7 mouse cellular contexts compared by ENCODE assay signal in genomic region chr19:8798264-8798946, GRCm38 (mm10). TPM values are rescaled to one million over a fixed set of nuclear protein-coding genes. Genes with fewer than 3 reads are reported as not detected.
DNase-seq lines count a peak whose midpoint lies in the region; ATAC-seq and TF ChIP-seq lines count a peak whose summit lies in the region.

TSS of gene Polr2g (minus strand) at chr19:8798577.

- H3K9ac ChIP-seq in intestine, postnatal 0 days (ENCODE audit: low read depth, low read length), result peak within 1 kb of the TSS; percentile 68
- H3K9ac ChIP-seq in midbrain, embryonic 12.5 days (replicated peaks), result peak within 1 kb of the TSS; percentile 81

- peak; percentile 94 for DNase-seq in adrenal gland, postnatal 10 days
- peak; percentile 92 for DNase-seq in embryonic facial prominence, embryonic 10.5 days (ENCODE audit: low spot score)
- DNase-seq in gonadal fat pad, adult 2 months (ENCODE audit: low read depth), result peak; percentile 46
- DNase-seq in left cerebral cortex, postnatal 4 days, result peak; percentile 90

- intact Hi-C loops in left cerebral cortex, postnatal 4 days (cut with DNase I), result no loop called here

- H3K4me1 ChIP-seq in embryonic facial prominence, embryonic 10.5 days, result peaks cover 27% of the 10 kb centered on the region
- 0 out of 2 replicates have a peak, but pooled peaks cover 4% of the 10 kb centered on the region for H3K4me1 ChIP-seq in intestine, postnatal 0 days (replicated peaks; ENCODE audit: control insufficient read depth, insufficient read depth, low read length)
- peaks cover 26% of the 10 kb centered on the region for H3K4me1 ChIP-seq in midbrain, embryonic 12.5 days
- H3K4me1 ChIP-seq in small intestine, adult 2 months (ENCODE audit: control insufficient read depth, insufficient read depth, insufficient read length, low read length), result peaks cover 5% of the 10 kb centered on the region; the same call in 1 of the 2 replicates

- H3K4me2 ChIP-seq in intestine, postnatal 0 days (replicated peaks; ENCODE audit: low read depth), result peak within 1 kb of the TSS; percentile 81
- peak within 1 kb of the TSS; percentile 93 for H3K4me2 ChIP-seq in midbrain, embryonic 12.5 days (replicated peaks)

- peak within 1 kb of the TSS; percentile 89 for H3K27ac ChIP-seq in embryonic facial prominence, embryonic 10.5 days (replicated peaks)
- H3K27ac ChIP-seq in intestine, postnatal 0 days (ENCODE audit: low read depth, low read length), result peak within 1 kb of the TSS; percentile 71
- H3K27ac ChIP-seq in midbrain, embryonic 12.5 days (replicated peaks), result peak within 1 kb of the TSS; percentile 61
- H3K27ac ChIP-seq in small intestine, adult 2 months (ENCODE audit: insufficient read depth, low read depth, low read length), result peak within 1 kb of the TSS; percentile 34

- H3K27me3 ChIP-seq in embryonic facial prominence, embryonic 10.5 days (replicated peaks; ENCODE audit: low read depth, poor library complexity, severe bottlenecking), result no peaks in the 10 kb centered on the region
- H3K27me3 ChIP-seq in intestine, postnatal 0 days (replicated peaks; ENCODE audit: control insufficient read depth, insufficient read depth, low read length), result no peaks in the 10 kb centered on the region
- H3K27me3 ChIP-seq in midbrain, embryonic 12.5 days, result peaks cover 4% of the 10 kb centered on the region; the same call in 1 of the 2 replicates
- no peaks in the 10 kb centered on the region for H3K27me3 ChIP-seq in small intestine, adult 2 months (ENCODE audit: control insufficient read depth, insufficient read depth, low read length)

- H3K9me3 ChIP-seq in embryonic facial prominence, embryonic 10.5 days, result no peaks in the 10 kb centered on the region
- H3K9me3 ChIP-seq in intestine, postnatal 0 days (ENCODE audit: control insufficient read depth), result no peaks in the 10 kb centered on the region
- no peaks in the 10 kb centered on the region for H3K9me3 ChIP-seq in midbrain, embryonic 12.5 days

- H3K36me3 ChIP-seq in embryonic facial prominence, embryonic 10.5 days (replicated peaks), result peaks cover 37% of the 10 kb centered on the region
- peaks cover 23% of the 10 kb centered on the region for H3K36me3 ChIP-seq in intestine, postnatal 0 days (ENCODE audit: control insufficient read depth, insufficient read depth)
- H3K36me3 ChIP-seq in midbrain, embryonic 12.5 days, result peaks cover 25% of the 10 kb centered on the region
- H3K36me3 ChIP-seq in small intestine, adult 2 months (ENCODE audit: control insufficient read depth, insufficient read depth, low read length), result peaks cover 10% of the 10 kb centered on the region

- TF ChIP-seq POLR2A in small intestine, adult 2 months (IDR thresholded peaks at IDR 0.05; ENCODE audit: low read depth, low read length), result peak; percentile 70; the same call in 1 of the 2 replicates

- no peak for TF ChIP-seq CTCF in intestine, postnatal 0 days (IDR thresholded peaks at IDR 0.05; ENCODE audit: low read depth)
- TF ChIP-seq CTCF in small intestine, adult 2 months (IDR thresholded peaks at IDR 0.05; ENCODE audit: extremely low read depth, insufficient read length, insufficient replicate concordance, low read depth, low read length), result no peak

- WGBS in embryonic facial prominence, embryonic 10.5 days, result 2% methylated on average over 25 of the region's 25 CpGs
- 1% methylated on average over 25 of the region's 25 CpGs for WGBS in intestine, postnatal 0 days
- 2% methylated on average over 25 of the region's 25 CpGs for WGBS in midbrain, embryonic 12.5 days
- 1% methylated on average over 25 of the region's 25 CpGs for WGBS in small intestine, adult 2 months

- H3K4me3 ChIP-seq in embryonic facial prominence, embryonic 10.5 days, result peak within 1 kb of the TSS; percentile 87
- H3K4me3 ChIP-seq in intestine, postnatal 0 days (ENCODE audit: low read depth, low read length), result peak within 1 kb of the TSS; percentile 69
- peak within 1 kb of the TSS; percentile 78 for H3K4me3 ChIP-seq in midbrain, embryonic 12.5 days
- peak within 1 kb of the TSS; percentile 75 for H3K4me3 ChIP-seq in small intestine, adult 2 months (ENCODE audit: low read depth, low read length)

- ATAC-seq in intestine, postnatal 0 days, result peak; percentile 74
- ATAC-seq in midbrain, embryonic 12.5 days (ENCODE audit: low FRiP score, low read depth), result peak; percentile 70

RNA-seq across cellular contexts. Expression of gene Polr2g, which starts in this region (rescaled TPM):
- 10 to 100 TPM; 81.3 to 90.4 TPM for total RNA-seq in adrenal gland, postnatal 10 days (2021)
- 193 and 205 TPM in 2 replicates for polyA plus RNA-seq in embryonic facial prominence, embryonic 10.5 days (2016; fragmentation: Nextera tagmentation; extraction: Ambion mirVana)
- polyA plus RNA-seq in gonadal fat pad, adult 2 months (2012; rRNA removed), result 88.3 and 105 TPM in 2 replicates
- 114 and 115 TPM in 2 replicates for polyA plus RNA-seq in intestine, postnatal 0 days (2015; fragmentation: Nextera tagmentation; extraction: Ambion mirVana)
- 10 to 100 TPM; 87.2 to 92.3 TPM for total RNA-seq in left cerebral cortex, postnatal 4 days (2021)
- 154 and 160 TPM in 2 replicates for polyA plus RNA-seq in midbrain, embryonic 12.5 days (2016; fragmentation: Nextera tagmentation; extraction: Ambion mirVana)
- polyA plus RNA-seq in small intestine, adult 2 months (2012; rRNA removed), result 7.7 and 13.5 TPM in 2 replicates

Comparison
In these comparisons a context has a peak if more than half of its experiments do, and no peak if none do; other contexts are left out.
1. Peak in every context shown above with its lines: DNase-seq, ATAC-seq, H3K4me3 ChIP-seq and H3K27ac ChIP-seq.
2. H3K27ac ChIP-seq: peak in every context shown above with its lines; median percentile 89 in embryonic facial prominence, embryonic 10.5 days; 71 in intestine, postnatal 0 days; 61 in midbrain, embryonic 12.5 days; 34 in small intestine, adult 2 months.